Comparison of ENCODE assay signal across 8 mouse cellular contexts in the genomic region with DNA sequence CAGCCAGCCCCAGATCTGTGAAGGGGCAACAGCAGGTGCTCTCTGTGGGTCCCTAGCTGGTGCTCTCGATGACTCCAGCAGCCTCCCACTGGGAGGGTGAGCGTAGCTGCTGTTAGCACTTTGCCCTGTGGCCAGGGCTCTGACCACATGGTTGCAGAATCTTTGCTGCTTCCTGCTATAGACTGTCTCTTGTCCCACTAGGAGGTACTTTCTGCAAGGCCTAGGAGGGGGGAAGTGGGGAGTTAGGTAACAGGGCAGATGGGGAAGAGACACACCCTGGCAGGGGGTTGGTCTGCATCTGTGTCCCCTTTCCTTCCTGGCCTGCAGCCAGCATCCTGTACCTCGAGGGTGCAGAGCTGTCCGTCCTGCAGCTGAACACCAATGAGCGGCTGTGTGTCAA. TPM values are rescaled to one million over a fixed set of nuclear protein-coding genes. Genes with fewer than 3 reads are reported as not detected.
A peak's percentile ranks its signal among the peaks of the same experiment; 100 is the strongest.
DNase-seq lines count a peak whose midpoint lies in the region; ATAC-seq and TF ChIP-seq lines count a peak whose summit lies in the region.

No protein-coding gene starts in this region.

- H3K9ac ChIP-seq in stomach, embryonic 16.5 days (ENCODE audit: low read length), result no peak overlapping the region

- peaks cover 3% of the 10 kb centered on the region; the same call in 1 of the 2 replicates for H3K27me3 ChIP-seq in E14TG2a.4 (ENCODE audit: insufficient read depth, low read length)
- H3K27me3 ChIP-seq in stomach, embryonic 16.5 days (ENCODE audit: control insufficient read depth, insufficient read depth, low read length), result no peaks in the 10 kb centered on the region

- no peak overlapping the region for H3K4me2 ChIP-seq in stomach, embryonic 16.5 days (ENCODE audit: low read depth, low read length)

- H3K4me3 ChIP-seq in E14TG2a.4 (replicated peaks; ENCODE audit: low read length), result 0 out of 2 replicates have a peak overlapping the region, but pooled peaks have one; percentile 4
- no peak overlapping the region for H3K4me3 ChIP-seq in stomach, embryonic 16.5 days (replicated peaks; ENCODE audit: low read length)

- H3K4me1 ChIP-seq in E14TG2a.4 (replicated peaks; ENCODE audit: low read depth, low read length), result peaks cover 30% of the 10 kb centered on the region
- H3K4me1 ChIP-seq in stomach, embryonic 16.5 days (ENCODE audit: control insufficient read depth, insufficient read depth, low read length), result no peaks in the 10 kb centered on the region

- no peak for TF ChIP-seq CTCF in E14TG2a.4 (conservative IDR thresholded peaks at IDR 0.05; ENCODE audit: low read length)

- H3K27ac ChIP-seq in stomach, embryonic 16.5 days (ENCODE audit: low read length), result no peak overlapping the region

- no peaks in the 10 kb centered on the region for H3K9me3 ChIP-seq in E14TG2a.4 (ENCODE audit: low read length)
- H3K9me3 ChIP-seq in stomach, embryonic 16.5 days (replicated peaks; ENCODE audit: control insufficient read depth, low read length), result no peaks in the 10 kb centered on the region

- no peak for DNase-seq in cerebellum, adult 18-20 months
- DNase-seq in kidney, adult 8-10 months, result peak; percentile 38 to 46
- peak; percentile 59 for DNase-seq in lung, postnatal 14 days
- DNase-seq in urinary bladder, postnatal 25 days (ENCODE audit: low spot score), result no peak
- DNase-seq in thymus, postnatal 10 days (ENCODE audit: low spot score in 2 of 2), result no peak

- ATAC-seq in cerebellum, adult (ENCODE audit: insufficient number of reproducible peaks, low FRiP score, low TSS enrichment), result peak; percentile 26; the same call in 1 of the 2 replicates
- peak; percentile 44 for ATAC-seq in stomach, embryonic 16.5 days (ENCODE audit: insufficient read depth, low FRiP score)

- WGBS in stomach, embryonic 16.5 days, result 53% methylated on average over 5 of the region's 5 CpGs

- H3K36me3 ChIP-seq in E14TG2a.4 (ENCODE audit: insufficient read depth, low read length), result peaks cover 9% of the 10 kb centered on the region
- no peaks in the 10 kb centered on the region for H3K36me3 ChIP-seq in stomach, embryonic 16.5 days (ENCODE audit: control insufficient read depth, insufficient read depth, low read length)

RNA-seq across cellular contexts. Expression of a gene that starts 10.4 kb away (rescaled TPM):
- 7.7 and 8.5 TPM in 2 replicates for polyA plus RNA-seq in stomach, embryonic 16.5 days (2015; fragmentation: Nextera tagmentation; extraction: Ambion mirVana)

RNA-seq across cellular contexts. Expression of a gene that starts 20.2 kb away (rescaled TPM):
- polyA plus RNA-seq in stomach, embryonic 16.5 days (2015; fragmentation: Nextera tagmentation; extraction: Ambion mirVana), result 0.04 and 0.09 TPM in 2 replicates

RNA-seq across cellular contexts. Expression of a gene that starts 57.7 kb away (rescaled TPM):
- 15.9 and 16.1 TPM in 2 replicates for polyA plus RNA-seq in stomach, embryonic 16.5 days (2015; fragmentation: Nextera tagmentation; extraction: Ambion mirVana)

Comparison
In these comparisons a context has a peak if more than half of its experiments do, and no peak if none do; other contexts are left out.
1. DNase-seq: peak in kidney, adult 8-10 months (2 of 2) and lung, postnatal 14 days (single experiment); none in cerebellum, adult 18-20 months (0 of 2), urinary bladder, postnatal 25 days (single experiment) and thymus, postnatal 10 days (0 of 2).